Mouse (Mus musculus) CH12.LX (cell line): ENCODE data around the gene Slc7a15. TPM values are rescaled to one million over a fixed set of nuclear protein-coding genes. Genes with fewer than 3 reads are reported as not detected.

Source experiments
- DNase-seq: peaks from one replicate; pipeline ENCODE4 v3.0.0-alpha.2; 2013; ENCODE audit errors: extremely low read depth
- H3K27ac ChIP-seq: 2 replicates; pipeline ENCODE4 v1.5.1; 2012; ENCODE audit warnings: low read depth, mild to moderate bottlenecking, control low read depth, moderate library complexity; ENCODE audit not compliant: insufficient read depth
- H3K27me3 ChIP-seq: replicated peaks from 2 replicates; pipeline ENCODE3; 2012; ENCODE audit warnings: inconsistent platforms
- H3K36me3 ChIP-seq, 2 experiments: replicated peaks in 1 of 2; 2 replicates each; pipeline versions ENCODE3 to v1.6.1; 2012; ENCODE audit warnings: inconsistent platforms in 1 of 2, low read length in 1 of 2, mild to moderate bottlenecking in 1 of 2, mixed read lengths in 1 of 2, moderate library complexity in 1 of 2; ENCODE audit not compliant: control insufficient read depth in 1 of 2, insufficient read depth in 1 of 2
- H3K4me1 ChIP-seq, 2 experiments: 2 replicates each; pipeline ENCODE4 v1.6.1; 2012; ENCODE audit warnings: inconsistent platforms in 1 of 2, moderate library complexity in 1 of 2; ENCODE audit not compliant: insufficient read depth in 2 of 2, control insufficient read depth in 1 of 2
- H3K4me2 ChIP-seq: 2 replicates; pipeline ENCODE4 v1.6.1; 2012; ENCODE audit warnings: low read depth, mild to moderate bottlenecking, control low read depth; ENCODE audit not compliant: poor library complexity, insufficient read depth, severe bottlenecking
- H3K4me3 ChIP-seq, 3 experiments: fragments of 150-350 bp in 1 of 3; sonication (generic) in 1 of 3; replicated peaks in 1 of 3; 2 replicates each; pipeline versions ENCODE3 to v1.5.1; 2011 to 2012; ENCODE audit warnings: low read depth in 2 of 3, low read length in 2 of 3, mild to moderate bottlenecking in 2 of 3, moderate library complexity in 2 of 3, control low read depth in 1 of 3, improper control_type of control experiment in 1 of 3, inconsistent platforms in 1 of 3, mixed read lengths in 1 of 3; ENCODE audit not compliant: poor library complexity in 1 of 3
- H3K79me2 ChIP-seq: replicated peaks from 2 replicates; pipeline ENCODE4 v1.6.1; 2012; ENCODE audit warnings: mild to moderate bottlenecking, moderate library complexity; ENCODE audit not compliant: control insufficient read depth, poor library complexity, insufficient read depth, severe bottlenecking; ENCODE audit errors: extremely low read depth
- H3K9ac ChIP-seq: 2 replicates; pipeline ENCODE4 v1.6.1; 2012; ENCODE audit warnings: low read depth, mild to moderate bottlenecking, control low read depth, moderate library complexity; ENCODE audit not compliant: insufficient read depth
- H3K9me3 ChIP-seq: replicated peaks from 2 replicates; pipeline ENCODE3; 2012; ENCODE audit warnings: low read length, inconsistent platforms, mixed read lengths
- CHD1 ChIP-seq: IDR thresholded peaks from 2 replicates; pipeline ENCODE4 v1.6.1; 2012; ENCODE audit warnings: low read depth, low read length, improper control_type of control experiment, inconsistent platforms
- CHD2 ChIP-seq: IDR thresholded peaks from 2 replicates; pipeline ENCODE4 v1.6.1; 2011; ENCODE audit warnings: low read length, improper control_type of control experiment
- CTCF ChIP-seq, 2 experiments: IDR thresholded peaks in 1 of 2; conservative IDR thresholded peaks in 1 of 2; 2 replicates each; pipeline ENCODE4 v1.5.1; 2011 to 2012; ENCODE audit warnings: low read depth in 2 of 2, low read length in 2 of 2, improper control_type of control experiment in 1 of 2, inconsistent platforms in 1 of 2, mild to moderate bottlenecking in 1 of 2, moderate library complexity in 1 of 2
- ETS1 ChIP-seq: conservative IDR thresholded peaks from 2 replicates; pipeline ENCODE4 v1.6.1; 2012; ENCODE audit warnings: low read depth, mild to moderate bottlenecking, inconsistent platforms, low read length, improper control_type of control experiment, moderate library complexity
- JUND ChIP-seq: conservative IDR thresholded peaks from 2 replicates; pipeline ENCODE4 v1.6.1; 2011; ENCODE audit warnings: low read depth, low read length, improper control_type of control experiment
- KAT2A ChIP-seq: IDR thresholded peaks from 2 replicates; pipeline ENCODE4 v1.6.1; 2012; ENCODE audit warnings: low read length, improper control_type of control experiment, inconsistent platforms; ENCODE audit not compliant: insufficient replicate concordance
- MAX ChIP-seq: IDR thresholded peaks from 2 replicates; pipeline ENCODE4 v1.6.1; 2011; ENCODE audit warnings: low read length, improper control_type of control experiment
- MYC ChIP-seq: IDR thresholded peaks from 2 replicates; pipeline ENCODE4 v1.6.1; 2011; ENCODE audit warnings: low read depth, mild to moderate bottlenecking, improper control_type of control experiment, low read length
- NELFE ChIP-seq: IDR thresholded peaks from 2 replicates; pipeline ENCODE4 v1.6.1; 2011; ENCODE audit warnings: low read depth, low read length, improper control_type of control experiment
- RAD21 ChIP-seq: IDR thresholded peaks from 2 replicates; pipeline ENCODE4 v1.6.1; 2011; ENCODE audit warnings: low read depth, mild to moderate bottlenecking, low read length, improper control_type of control experiment, moderate library complexity
- RCOR1 ChIP-seq: conservative IDR thresholded peaks from 2 replicates; pipeline ENCODE4 v1.6.1; 2012; ENCODE audit warnings: low read depth, mild to moderate bottlenecking, inconsistent platforms, low read length, improper control_type of control experiment
- SIN3A ChIP-seq: IDR thresholded peaks from 2 replicates; pipeline ENCODE4 v1.6.1; 2012; ENCODE audit warnings: low read length, improper control_type of control experiment, inconsistent platforms
- SMC3 ChIP-seq: IDR thresholded peaks from 2 replicates; pipeline ENCODE4 v1.6.1; 2011; ENCODE audit warnings: low read depth, low read length, improper control_type of control experiment
- TCF12 ChIP-seq: IDR thresholded peaks from 2 replicates; pipeline ENCODE4 v1.6.1; 2014; ENCODE audit warnings: low read depth, mild to moderate bottlenecking, inconsistent platforms, low read length, improper control_type of control experiment
- UBTF ChIP-seq: IDR thresholded peaks from 2 replicates; pipeline ENCODE4 v1.6.1; 2012; ENCODE audit warnings: low read depth, mild to moderate bottlenecking, inconsistent platforms, low read length, improper control_type of control experiment, moderate library complexity
- ZC3H11A ChIP-seq: IDR thresholded peaks from 2 replicates; pipeline ENCODE4 v1.6.1; 2012; ENCODE audit warnings: low read depth, mild to moderate bottlenecking, inconsistent platforms, low read length, improper control_type of control experiment
- ZKSCAN1 ChIP-seq: IDR thresholded peaks from 2 replicates; pipeline ENCODE4 v1.6.1; 2012; ENCODE audit warnings: low read depth, inconsistent platforms, low read length, improper control_type of control experiment, borderline replicate concordance
- ZNF384 ChIP-seq: IDR thresholded peaks from 2 replicates; pipeline ENCODE4 v1.6.1; 2012; ENCODE audit warnings: low read depth, low read length, improper control_type of control experiment, inconsistent platforms
- dilution Hi-C: fragments of 300-500 bp; cut with MboI; formaldehyde crosslinking; loops from 2 replicates; pipeline ENCODE4 v1.14.3; 2020; ENCODE audit warnings: low sequenced_read_pairs; ENCODE audit not compliant: extremely low pct_unique_long_range_greater_than_20kb, extremely low pct_ligation_motif_present
- in situ Hi-C: fragments of 300-500 bp; cut with MboI; formaldehyde crosslinking; loops from 3 replicates; pipeline ENCODE4 v1.14.3; 2019; ENCODE audit warnings: low sequenced_read_pairs, low pct_ligation_motif_present, low pct_unique_long_range_greater_than_20kb, mixed read lengths
- polyA plus RNA-seq: library from polyadenylated mRNA; unstranded; fragments of >175 nt; gene quantifications from 2 replicates; pipeline ENCODE4 v1.2.1, GENCODE M21; 2012; ENCODE audit warnings: low read depth; ENCODE audit not compliant: insufficient read length
- total RNA-seq, 2 experiments: library from RNA; depleted of rRNA; stranded (reverse); fragments of 300-350 nt in 1 of 2; fragments of >200 nt in 1 of 2; gene quantifications; 2 replicates each; pipeline ENCODE4 v1.2.3; 2012 to 2014

Gene Slc7a15
- total and polyA plus RNA-seq, 3 experiments, result not detected

GRCm38 (mm10) chr12:8502546-8502945 lies 96.3 kb downstream of the Slc7a15 start:
- dilution Hi-C loops, result no loop called here
- no peaks in the 10 kb centered on the region for H3K27me3 ChIP-seq
- H3K9me3 ChIP-seq, result no peaks in the 10 kb centered on the region
- H3K4me2 ChIP-seq, result no peak overlapping the region
- in situ Hi-C loops, result loop anchor here (5.0 kb wide), 1 partner anchor 180 kb away; no protein-coding TSS in a partner anchor
- no peak overlapping the region for H3K4me3 ChIP-seq
- H3K79me2 ChIP-seq, result peaks cover 15% of the 10 kb centered on the region
- TF ChIP-seq RAD21, result peak; percentile 89
- TF ChIP-seq JUND, result no peak
- TF ChIP-seq NELFE, result no peak
- no peak for TF ChIP-seq ETS1
- peak; percentile 62; the same call in 1 of the 2 replicates for TF ChIP-seq ZNF384
- 0 out of 2 replicates have a peak, but pooled peaks have one; percentile 36 for TF ChIP-seq TCF12
- TF ChIP-seq ZC3H11A, result peak; percentile 94
- TF ChIP-seq MAX, result no peak
- no peak for TF ChIP-seq CHD2
- TF ChIP-seq KAT2A, result no peak
- peak; percentile 95 for TF ChIP-seq SMC3
- TF ChIP-seq MYC, result 0 out of 2 replicates have a peak, but pooled peaks have one; percentile 19
- no peak; the same call in 1 of the 2 replicates for TF ChIP-seq SIN3A
- peak; percentile 12 to 86; a peak in 2 of 4 replicates for TF ChIP-seq CTCF (conservative IDR thresholded peaks at IDR 0.05 in 1 of 2, IDR thresholded peaks at IDR 0.05 in 1 of 2; ENCODE audit: low read depth in 2 of 2, low read length in 2 of 2)
- TF ChIP-seq UBTF, result no peak
- H3K27ac ChIP-seq, result no peak overlapping the region
- DNase-seq, result peak; percentile 72
- peaks cover 4 to 18% of the 10 kb centered on the region in 2 experiments for H3K4me1 ChIP-seq
- peaks cover 0 to 7% of the 10 kb centered on the region in 2 experiments for H3K36me3 ChIP-seq
- no peak overlapping the region for H3K9ac ChIP-seq

- in situ Hi-C loops, result loop anchor here (5.0 kb wide), 1 partner anchor 179 kb away; no protein-coding TSS in a partner anchor
- Histone ChIP-seq H3K79me2 (peaks cover 15% of the 10 kb centered on the region), H3K4me3 (no peak overlapping the region), H3K27ac (no peak overlapping the region), H3K9ac (no peak overlapping the region), H3K27me3 (no peaks in the 10 kb centered on the region), H3K36me3 (peaks cover 0 to 7% of the 10 kb centered on the region in 2 experiments), H3K9me3 (no peaks in the 10 kb centered on the region), H3K4me2 (no peak overlapping the region), H3K4me1 (peaks cover 4 to 25% of the 10 kb centered on the region in 2 experiments)
- dilution Hi-C loops, result no loop called here
- no peak for DNase-seq
- TF ChIP-seq CHD1 (no peak), RCOR1 (no peak), RAD21 (no peak; the same call in 1 of the 2 replicates), SMC3 (no peak), ZKSCAN1 (no peak)
- TF ChIP-seq, all 38 proteins: peak for 0
Observed at GRCm38 (mm10) chr12:8501571-8502305, 97.1 kb downstream of the Slc7a15 start.
